Comparison of ENCODE assay signal across 10 mouse cellular contexts in the genomic region with DNA sequence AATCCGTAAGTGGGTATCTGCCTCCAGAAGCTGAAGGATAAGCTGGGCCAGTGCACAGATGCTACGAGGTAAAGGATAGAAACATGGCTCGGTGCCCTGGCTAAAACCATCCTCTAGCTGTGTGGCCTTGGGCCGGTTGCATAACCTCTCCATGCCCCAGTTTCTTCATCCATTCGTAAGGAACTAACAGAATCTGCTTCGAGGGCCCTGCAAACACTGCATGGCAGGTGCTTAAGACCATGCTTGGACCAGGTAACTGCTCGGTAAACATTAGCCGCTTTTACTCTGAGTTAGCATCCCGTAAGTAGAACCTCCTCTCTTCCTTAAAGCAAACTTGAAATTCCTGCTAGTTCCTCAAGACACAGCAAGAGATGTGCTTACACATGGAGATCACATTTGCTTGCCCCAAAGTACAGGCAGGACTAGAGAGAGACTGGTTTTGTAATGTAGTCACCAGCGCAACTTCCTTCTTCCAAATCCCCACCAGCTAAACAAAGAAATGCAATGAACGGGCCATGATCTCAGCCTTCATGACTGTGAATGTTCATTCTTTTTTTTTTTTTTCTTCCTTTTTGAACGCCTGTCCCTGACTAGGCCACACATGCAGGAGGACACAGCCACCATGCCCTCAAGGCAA. TPM values are rescaled to one million over a fixed set of nuclear protein-coding genes. Genes with fewer than 3 reads are reported as not detected.
DNase-seq lines count a peak whose midpoint lies in the region; ATAC-seq and TF ChIP-seq lines count a peak whose summit lies in the region.
"Had no signal": no experiment of that assay in that cellular context is flagged by ENCODE, and none has a peak within 500 bp of the region (broad histone marks: within the 10 kb centered on the region; RNA-seq: fewer than 3 reads in every experiment).

No protein-coding gene starts in this region.

- TF ChIP-seq EP300 in heart, adult 2 months (IDR thresholded peaks at IDR 0.05; ENCODE audit: insufficient read depth, low read depth, low read length): no peak

- TF ChIP-seq POLR2A in heart, adult 2 months (IDR thresholded peaks at IDR 0.05; ENCODE audit: insufficient read depth, low read depth, low read length): no peak
- no peak for TF ChIP-seq POLR2A in testis, adult 2 months (IDR thresholded peaks at IDR 0.05; ENCODE audit: control insufficient read depth, low read depth, low read length)

- H3K4me2 ChIP-seq in hindbrain, embryonic 16.5 days (ENCODE audit: low read length): no peak overlapping the region
- H3K4me2 ChIP-seq in midbrain, embryonic 11.5 days: no peak overlapping the region
- H3K4me2 ChIP-seq: stomach, embryonic 15.5 days had no signal

- H3K9ac ChIP-seq in heart, adult 2 months (ENCODE audit: low read depth, low read length): no peak overlapping the region
- H3K9ac ChIP-seq in hindbrain, embryonic 16.5 days (ENCODE audit: low read depth, low read length): no peak overlapping the region
- H3K9ac ChIP-seq in midbrain, embryonic 11.5 days (ENCODE audit: low read length): no peak overlapping the region
- H3K9ac ChIP-seq: stomach, embryonic 15.5 days had no signal

- no peak overlapping the region for H3K4me3 ChIP-seq in heart, adult 2 months
- no peak overlapping the region for H3K4me3 ChIP-seq in testis, adult 2 months (ENCODE audit: control insufficient read depth, low read depth, low read length)
- no peak overlapping the region for H3K4me3 ChIP-seq in hindbrain, embryonic 16.5 days (ENCODE audit: low read length)
- H3K4me3 ChIP-seq in midbrain, embryonic 11.5 days (ENCODE audit: low read depth, low read length): no peak overlapping the region
- H3K4me3 ChIP-seq: stomach, embryonic 15.5 days had no signal

- ATAC-seq in granulocyte monocyte progenitor cell, adult 5-6 weeks (replicated peaks; ENCODE audit: poor library complexity, severe bottlenecking): peak; percentile 81
- ATAC-seq in hindbrain, embryonic 16.5 days: no peak
- ATAC-seq in midbrain, embryonic 11.5 days (ENCODE audit: low FRiP score): no peak

- H3K36me3 ChIP-seq in heart, adult 2 months (ENCODE audit: control insufficient read depth, insufficient read depth, low read length): peaks cover 11% of the 10 kb centered on the region
- no peaks in the 10 kb centered on the region for H3K36me3 ChIP-seq in testis, adult 2 months (ENCODE audit: control insufficient read depth, insufficient read depth, low read length)
- no peaks in the 10 kb centered on the region for H3K36me3 ChIP-seq in hindbrain, embryonic 16.5 days (ENCODE audit: control insufficient read depth, insufficient read depth, low read length)
- no peaks in the 10 kb centered on the region for H3K36me3 ChIP-seq in midbrain, embryonic 11.5 days (ENCODE audit: control insufficient read depth, insufficient read depth, low read length)
- H3K36me3 ChIP-seq: stomach, embryonic 15.5 days had no signal

- DNase-seq in heart, adult 2 months: peak in 1 of 2 experiments; percentile 53
- no peak for DNase-seq in heart, postnatal 10 days
- DNase-seq in testis, postnatal 10 days (ENCODE audit: low spot score): no peak
- DNase-seq in retina, embryonic 14.5 days (ENCODE audit: low spot score): no peak
- DNase-seq in midbrain, embryonic 11.5 days (ENCODE audit: low spot score, missing footprints): no peak

- H3K27me3 ChIP-seq in heart, adult 2 months (ENCODE audit: control insufficient read depth, insufficient read depth, low read length): no peaks in the 10 kb centered on the region
- H3K27me3 ChIP-seq in testis, adult 2 months (ENCODE audit: control insufficient read depth, insufficient read depth, low read length): no peaks in the 10 kb centered on the region
- H3K27me3 ChIP-seq in hindbrain, embryonic 16.5 days (replicated peaks; ENCODE audit: control insufficient read depth, insufficient read depth, low read length): no peaks in the 10 kb centered on the region
- no peaks in the 10 kb centered on the region for H3K27me3 ChIP-seq in midbrain, embryonic 11.5 days (ENCODE audit: control insufficient read depth, insufficient read depth, low read length)
- H3K27me3 ChIP-seq: CH12.LX; stomach, embryonic 15.5 days had no signal

- 64% methylated on average over 12 of the region's 12 CpGs for WGBS in heart, adult 2 months
- WGBS in hindbrain, embryonic 16.5 days: 83% methylated on average over 12 of the region's 12 CpGs
- WGBS in midbrain, embryonic 11.5 days: 87% methylated on average over 12 of the region's 12 CpGs

- no peak for TF ChIP-seq CTCF in heart, adult 2 months (IDR thresholded peaks at IDR 0.05)
- TF ChIP-seq CTCF in testis, adult 2 months (IDR thresholded peaks at IDR 0.05; ENCODE audit: control insufficient read depth, insufficient read depth, insufficient replicate concordance, low read depth, low read length): no peak

- H3K79me2 ChIP-seq in heart, adult 2 months (replicated peaks; ENCODE audit: control insufficient read depth, insufficient read depth, low read length): peaks cover 2% of the 10 kb centered on the region; the same call in 1 of the 2 replicates

- intact Hi-C loops in heart, adult 2 months (cut with DNase I): no loop called here
- intact Hi-C loops in heart, postnatal 10 days (cut with DNase I): no loop called here

- H3K4me1 ChIP-seq in heart, adult 2 months (ENCODE audit: control insufficient read depth, insufficient read depth, low read length): peaks cover 33% of the 10 kb centered on the region
- H3K4me1 ChIP-seq in testis, adult 2 months (ENCODE audit: control insufficient read depth, insufficient read depth, low read length): no peaks in the 10 kb centered on the region; the same call in 1 of the 2 replicates
- H3K4me1 ChIP-seq in hindbrain, embryonic 16.5 days (ENCODE audit: control insufficient read depth, insufficient read depth, low read depth, low read length): peaks cover 9% of the 10 kb centered on the region
- H3K4me1 ChIP-seq in midbrain, embryonic 11.5 days (ENCODE audit: control insufficient read depth, insufficient read depth, low read length): peaks cover 13% of the 10 kb centered on the region

- H3K9me3 ChIP-seq in hindbrain, embryonic 16.5 days (ENCODE audit: control insufficient read depth, low read length): no peaks in the 10 kb centered on the region
- H3K9me3 ChIP-seq in midbrain, embryonic 11.5 days (ENCODE audit: control insufficient read depth, low read length): no peaks in the 10 kb centered on the region
- H3K9me3 ChIP-seq: stomach, embryonic 15.5 days had no signal

- H3K27ac ChIP-seq in heart, adult 2 months: peak overlapping the region; percentile 69
- 0 out of 2 replicates have a peak overlapping the region, but pooled peaks have one; percentile 29 for H3K27ac ChIP-seq in testis, adult 2 months (ENCODE audit: control insufficient read depth, insufficient read depth, low read depth, low read length)
- no peak overlapping the region for H3K27ac ChIP-seq in hindbrain, embryonic 16.5 days (ENCODE audit: low read depth, low read length)
- H3K27ac ChIP-seq in midbrain, embryonic 11.5 days (ENCODE audit: low read depth, low read length): no peak overlapping the region
- H3K27ac ChIP-seq: stomach, embryonic 15.5 days had no signal

RNA-seq across cellular contexts. Expression of a gene that starts 28.0 kb away (rescaled TPM):
- total RNA-seq in heart, adult 2 months (2021): 10 to 100 TPM; 27.0 to 29.0 TPM
- 15.3 and 32.0 TPM in 2 replicates for polyA plus RNA-seq in heart, adult 2 months (2012; rRNA removed)
- total RNA-seq in heart, postnatal 10 days (2021): 10 to 100 TPM; 25.3 to 33.0 TPM
- 0.91 and 1.6 TPM in 2 replicates for polyA plus RNA-seq in testis, adult 2 months (2012; rRNA removed)
- 0.53 TPM in 1 of 2 replicates, not detected in the other for total RNA-seq in granulocyte monocyte progenitor cell, adult 5-6 weeks (2014; fragmentation: Nextera tagmentation)
- total RNA-seq in granulocyte monocyte progenitor cell, adult 5-6 weeks (2017): under 0.01 and 0.13 TPM in 2 replicates
- 4.7 and 5.4 TPM in 2 replicates for polyA plus RNA-seq in hindbrain, embryonic 16.5 days (2015; fragmentation: Nextera tagmentation; extraction: Ambion mirVana)
- polyA plus RNA-seq in midbrain, embryonic 11.5 days (2014; fragmentation: Nextera tagmentation; extraction: Ambion mirVana): 4.8 TPM in 2 replicates

Comparison
In these comparisons a context has a peak if more than half of its experiments do, and no peak if none do; other contexts are left out.
1. H3K27ac ChIP-seq: peak in heart, adult 2 months (single experiment) and testis, adult 2 months (single experiment); none in hindbrain, embryonic 16.5 days (single experiment) and midbrain, embryonic 11.5 days (single experiment).